Mouse (Mus musculus): ENCODE data around the gene Cd207.

- TF ChIP-seq MYOD1 (IDR thresholded peaks at IDR 0.05; ENCODE audit: control insufficient read depth in 1 of 3, insufficient read length in 2 of 3, low read depth in 2 of 3) (no peak), POLR2A (IDR thresholded peaks at IDR 0.05; ENCODE audit: insufficient read length, low read depth) (no peak), MAX (IDR thresholded peaks at IDR 0.05; ENCODE audit: low read depth) (no peak), MYOG (IDR thresholded peaks at IDR 0.05; ENCODE audit: control insufficient read depth in 1 of 3, insufficient read depth in 1 of 3, insufficient read length in 2 of 3, low read depth in 2 of 3) (no peak), E2F4 (IDR thresholded peaks at IDR 0.05; ENCODE audit: insufficient read depth) (no peak), CEBPB (IDR thresholded peaks at IDR 0.05; ENCODE audit: insufficient read depth, poor library complexity, severe bottlenecking) (no peak), USF1 (IDR thresholded peaks at IDR 0.05; ENCODE audit: low read depth) (no peak), TCF12 (IDR thresholded peaks at IDR 0.05; ENCODE audit: insufficient read depth, poor library complexity, severe bottlenecking) (no peak), POLR2AphosphoS2 (IDR thresholded peaks at IDR 0.05; ENCODE audit: insufficient read length, low read depth) (no peak)
Observed at GRCm38 (mm10) chr6:83626781-83627180, 50.9 kb downstream of the Cd207 start.

All from myocyte (in vitro differentiated cells).